Mouse (Mus musculus) ES-Bruce4 (cell line): Measurements from ENCODE around the gene Pigk. TPM values are rescaled to one million over a fixed set of nuclear protein-coding genes. Genes with fewer than 3 reads are reported as not detected.

Experiments
- H3K27ac ChIP-seq: 2 replicates; pipeline ENCODE4 v1.5.1; 2012; ENCODE audit warnings: low read length, inconsistent platforms; ENCODE audit not compliant: insufficient read depth
- H3K27me3 ChIP-seq: 2 replicates; pipeline ENCODE4 v1.6.1; 2012; ENCODE audit warnings: mild to moderate bottlenecking, low read length, inconsistent platforms; ENCODE audit not compliant: control insufficient read depth, poor library complexity, insufficient read depth, severe bottlenecking
- H3K36me3 ChIP-seq: 2 replicates; pipeline ENCODE4 v1.6.1; 2012; ENCODE audit warnings: inconsistent platforms, mild to moderate bottlenecking, low read length, moderate library complexity; ENCODE audit not compliant: control insufficient read depth, poor library complexity, insufficient read depth, severe bottlenecking
- H3K4me1 ChIP-seq: one replicate; pipeline ENCODE4 v1.8.1; 2011; ENCODE audit warnings: low read length; ENCODE audit not compliant: control insufficient read depth, insufficient read depth
- H3K4me3 ChIP-seq: 2 replicates; pipeline ENCODE4 v1.5.1; 2011; ENCODE audit warnings: low read depth, mild to moderate bottlenecking, low read length
- H3K9ac ChIP-seq: 2 replicates; pipeline ENCODE4 v1.6.1; 2012; ENCODE audit warnings: low read depth, mild to moderate bottlenecking, inconsistent platforms; ENCODE audit not compliant: poor library complexity, severe bottlenecking
- H3K9me3 ChIP-seq: replicated peaks from 2 replicates; pipeline ENCODE4 v1.6.1; 2012; ENCODE audit warnings: mild to moderate bottlenecking, low read length, inconsistent platforms; ENCODE audit not compliant: control insufficient read depth, poor library complexity, insufficient read depth, severe bottlenecking
- CTCF ChIP-seq: IDR thresholded peaks from one replicate; pipeline ENCODE4 v1.8.1; 2011; ENCODE audit warnings: low read depth, low read length
- EP300 ChIP-seq: IDR thresholded peaks from 2 replicates; pipeline ENCODE4 v1.6.1; 2011; ENCODE audit warnings: low read depth, low read length; ENCODE audit not compliant: insufficient read depth
- POLR2A ChIP-seq: IDR thresholded peaks from one replicate; pipeline ENCODE4 v1.8.1; 2011; ENCODE audit warnings: low read length; ENCODE audit not compliant: insufficient read depth
- polyA plus RNA-seq: library from polyadenylated mRNA; stranded (reverse); fragments of >200 nt; gene quantifications from 2 replicates; pipeline ENCODE4 v1.2.4, GENCODE M21; 2011; ENCODE audit warnings: low read depth; ENCODE audit not compliant: missing spikeins, insufficient read depth, insufficient read length

The Pigk gene
- polyA plus RNA-seq, 1 experiment: 23.8 TPM

- H3K9ac ChIP-seq: no peak overlapping the region
- no peaks in the 10 kb centered on the region for H3K9me3 ChIP-seq
- no peaks in the 10 kb centered on the region for H3K36me3 ChIP-seq
- no peak overlapping the region for H3K4me3 ChIP-seq
- TF ChIP-seq CTCF: no peak
- TF ChIP-seq EP300: no peak
- no peak for TF ChIP-seq POLR2A
- H3K27ac ChIP-seq: no peak overlapping the region
- no peaks in the 10 kb centered on the region for H3K4me1 ChIP-seq
- no peaks in the 10 kb centered on the region for H3K27me3 ChIP-seq
Observed at GRCm38 (mm10) chr3:152894935-152895334, 181.0 kb downstream of the Pigk start.

- no peaks in the 10 kb centered on the region for H3K36me3 ChIP-seq
- H3K9me3 ChIP-seq: no peaks in the 10 kb centered on the region
- H3K27me3 ChIP-seq: no peaks in the 10 kb centered on the region
- no peaks in the 10 kb centered on the region for H3K4me1 ChIP-seq
- TF ChIP-seq POLR2A (no peak), EP300 (no peak), CTCF (no peak)
- H3K27ac ChIP-seq: no peak overlapping the region
- no peak overlapping the region for H3K4me3 ChIP-seq
- no peak overlapping the region for H3K9ac ChIP-seq
Observed at GRCm38 (mm10) chr3:152896111-152896510, 182.2 kb downstream of the Pigk start.

- no peaks in the 10 kb centered on the region for H3K4me1 ChIP-seq
- H3K9ac ChIP-seq: no peak overlapping the region
- TF ChIP-seq EP300: no peak
- no peak overlapping the region for H3K27ac ChIP-seq
- H3K4me3 ChIP-seq: no peak overlapping the region
- H3K36me3 ChIP-seq: no peaks in the 10 kb centered on the region
- H3K9me3 ChIP-seq: no peaks in the 10 kb centered on the region
- no peaks in the 10 kb centered on the region for H3K27me3 ChIP-seq
Observed at GRCm38 (mm10) chr3:152897196-152897595, 183.3 kb downstream of the Pigk start.

GRCm38 (mm10) chr3:152898906-152899305 lies 185.0 kb downstream of the Pigk start:
- no peaks in the 10 kb centered on the region for H3K4me1 ChIP-seq
- H3K4me3 ChIP-seq: no peak overlapping the region
- H3K9me3 ChIP-seq: no peaks in the 10 kb centered on the region
- H3K9ac ChIP-seq: no peak overlapping the region
- TF ChIP-seq EP300 (no peak), POLR2A (no peak), CTCF (no peak)
- H3K27ac ChIP-seq: no peak overlapping the region
- H3K36me3 ChIP-seq: no peaks in the 10 kb centered on the region
- no peaks in the 10 kb centered on the region for H3K27me3 ChIP-seq

- H3K27me3 ChIP-seq: no peaks in the 10 kb centered on the region
- H3K4me3 ChIP-seq: no peak overlapping the region
- H3K4me1 ChIP-seq: no peaks in the 10 kb centered on the region
- no peak overlapping the region for H3K27ac ChIP-seq
- H3K9me3 ChIP-seq: no peaks in the 10 kb centered on the region
- H3K9ac ChIP-seq: no peak overlapping the region
- no peak for TF ChIP-seq CTCF
- TF ChIP-seq POLR2A: no peak
- TF ChIP-seq EP300: no peak
- no peaks in the 10 kb centered on the region for H3K36me3 ChIP-seq
Observed at GRCm38 (mm10) chr3:152905026-152905425, 191.1 kb downstream of the Pigk start.

GRCm38 (mm10) chr3:152905800-152906199 lies 191.9 kb downstream of the Pigk start:
- no peak for TF ChIP-seq POLR2A
- TF ChIP-seq CTCF: no peak
- TF ChIP-seq EP300: no peak
- Histone ChIP-seq H3K27me3 (no peaks in the 10 kb centered on the region), H3K27ac (no peak overlapping the region), H3K9ac (no peak overlapping the region), H3K36me3 (no peaks in the 10 kb centered on the region), H3K4me3 (no peak overlapping the region), H3K9me3 (no peaks in the 10 kb centered on the region), H3K4me1 (no peaks in the 10 kb centered on the region)
